Mouse (Mus musculus) forelimb bud, embryonic 11.5 days (tissue): Measurements from ENCODE around the gene Rmdn2.

Experiments used
- DNase-seq: peaks from one replicate; pipeline ENCODE4 v3.0.0-alpha.2; 2012; ENCODE audit warnings: low read depth, low spot score

The Rmdn2 gene

DNA sequence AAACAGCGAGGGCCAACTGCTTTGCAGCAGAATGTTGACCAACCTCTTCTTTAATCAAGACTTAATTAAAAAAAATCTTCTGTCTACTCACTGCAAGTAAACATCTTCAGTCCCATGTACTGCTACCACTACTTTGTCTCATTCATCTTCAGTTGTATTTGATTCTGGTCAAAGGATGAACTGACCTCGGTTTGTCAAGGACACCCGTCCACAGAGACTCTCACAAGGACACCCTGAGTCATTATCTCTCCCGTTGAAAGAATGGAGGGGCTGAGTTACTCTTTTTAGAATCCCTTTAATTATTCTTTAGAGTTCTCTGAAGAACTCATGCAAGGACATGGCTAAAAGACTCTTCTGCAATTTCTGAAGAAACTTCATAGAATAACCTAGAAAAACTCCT, at the start of gene Rmdn2:
Rmdn2 (plus strand) TSS at position 319 of the 400 bp plus-strand sequence.
- no peak for DNase-seq

DNA sequence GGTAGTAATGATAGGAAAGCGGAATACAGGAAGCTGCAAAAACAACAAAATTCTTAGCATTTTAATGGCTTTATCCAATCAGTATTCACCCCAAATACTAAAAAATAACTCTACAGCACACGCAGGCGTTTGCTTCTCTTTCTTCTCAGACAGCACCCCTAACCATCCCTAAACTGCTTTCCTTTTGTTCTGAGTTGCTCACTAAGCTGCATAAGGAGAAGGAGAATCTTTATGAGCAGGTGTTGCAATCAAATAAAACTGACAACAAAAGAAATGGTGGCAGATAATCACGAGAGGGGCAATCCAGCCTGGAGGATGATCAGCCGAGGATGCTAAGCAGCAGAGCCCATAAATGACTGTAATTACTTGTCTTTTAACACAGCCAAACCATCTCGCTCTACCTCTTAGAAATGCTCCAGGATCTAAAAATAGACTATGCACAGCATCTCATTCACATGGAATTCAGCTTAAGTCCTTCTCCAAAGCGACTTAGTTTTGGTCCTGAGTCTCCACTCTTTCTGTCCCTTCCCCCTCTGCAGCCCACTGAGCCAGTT, 48.5 kb upstream of the Rmdn2 start:
- no peak for DNase-seq

DNA sequence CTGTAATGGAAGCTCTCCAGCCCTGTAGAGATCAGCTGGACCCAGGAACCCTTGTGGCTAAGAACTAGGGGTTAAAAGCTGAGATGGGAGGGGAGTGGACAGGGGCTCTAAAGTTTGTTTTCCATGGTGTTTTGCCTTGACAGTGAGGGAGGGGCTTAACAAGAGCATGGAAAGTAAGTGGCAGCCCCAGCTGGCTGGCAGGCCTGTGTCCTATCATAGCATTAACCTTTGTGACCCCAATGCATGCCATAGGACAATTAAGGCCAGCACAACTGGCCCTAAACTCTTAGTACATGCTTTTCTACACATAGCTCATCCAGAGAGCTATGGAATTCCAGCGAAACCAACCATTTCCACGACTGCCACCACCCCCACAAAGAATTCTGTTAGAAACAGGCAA, 47.9 kb upstream of the Rmdn2 start:
- no peak for DNase-seq

DNA sequence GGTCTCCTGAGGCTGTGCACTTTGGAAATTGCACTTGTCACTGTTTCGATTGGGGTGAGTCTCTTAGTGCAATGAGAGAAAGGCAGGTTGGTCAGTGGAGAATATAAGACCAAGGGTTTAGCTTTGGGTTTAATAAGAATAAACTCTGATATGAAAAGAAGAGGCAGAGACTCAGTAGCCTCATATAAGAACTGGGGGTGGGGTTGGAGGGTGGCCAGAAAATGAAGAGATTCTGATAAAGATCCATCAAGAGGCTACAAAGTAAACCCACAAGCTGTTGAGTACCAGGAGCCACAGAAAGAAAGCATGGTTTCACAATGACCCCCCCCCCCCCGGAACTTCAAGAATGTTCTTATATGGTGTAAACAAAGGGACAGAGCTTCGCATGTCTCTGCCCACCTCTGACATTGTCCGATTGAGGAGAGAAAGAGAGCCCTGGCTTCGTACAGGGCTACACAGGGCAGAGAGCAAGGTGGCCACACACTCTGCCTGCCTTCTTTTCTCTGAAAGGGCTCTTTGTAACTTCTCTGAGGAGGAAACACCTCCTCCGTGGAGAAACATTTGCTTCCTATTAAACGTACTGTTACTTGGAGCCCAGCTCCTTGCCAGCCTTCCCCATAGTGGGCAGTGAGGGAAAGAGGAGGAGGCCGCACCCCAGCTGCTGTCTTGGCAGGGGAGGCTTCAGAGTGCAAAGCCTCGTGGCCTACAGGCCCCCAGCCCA, 46.3 kb upstream of the Rmdn2 start:
- DNase-seq, result peak; percentile 43

DNA sequence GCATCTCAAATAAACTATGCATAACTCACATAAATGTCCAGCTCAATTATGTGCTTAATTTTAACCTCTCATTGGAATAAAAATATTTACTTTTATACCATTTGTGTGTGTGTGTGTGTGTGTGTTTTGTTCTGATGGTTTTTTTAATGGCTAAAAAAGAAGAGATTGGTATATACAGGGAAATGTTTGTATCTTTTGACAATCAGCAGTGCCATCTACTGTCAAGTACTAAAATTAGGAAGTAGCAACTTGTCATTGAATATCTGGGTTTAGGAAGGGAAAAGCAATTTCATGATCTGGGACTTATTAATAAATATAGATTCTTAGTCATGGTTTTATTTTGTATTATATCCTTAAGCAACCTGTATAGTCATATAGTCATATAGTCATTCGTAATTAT, 43.3 kb upstream of the Rmdn2 start:
- no peak for DNase-seq

DNA sequence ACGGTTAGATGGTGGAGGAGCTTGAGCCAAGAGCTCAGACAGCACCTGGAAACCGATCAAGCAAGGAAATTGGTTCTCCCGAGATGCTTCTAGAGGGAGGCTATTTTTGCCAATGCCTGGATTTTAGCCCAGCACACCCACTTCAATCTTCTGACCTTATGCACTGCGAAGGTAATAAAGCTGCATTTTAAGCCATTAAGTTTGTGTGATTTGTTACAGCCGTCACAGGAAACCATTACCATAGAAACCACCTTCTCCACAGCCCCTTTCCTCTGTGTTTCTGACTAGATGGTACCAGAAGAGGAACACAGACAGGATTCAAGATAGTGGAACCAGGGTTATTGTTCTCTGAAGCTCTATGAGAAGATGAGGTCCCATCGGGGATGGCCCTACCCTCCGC, 33.3 kb upstream of the Rmdn2 start:
- peak; percentile 31 for DNase-seq

DNA sequence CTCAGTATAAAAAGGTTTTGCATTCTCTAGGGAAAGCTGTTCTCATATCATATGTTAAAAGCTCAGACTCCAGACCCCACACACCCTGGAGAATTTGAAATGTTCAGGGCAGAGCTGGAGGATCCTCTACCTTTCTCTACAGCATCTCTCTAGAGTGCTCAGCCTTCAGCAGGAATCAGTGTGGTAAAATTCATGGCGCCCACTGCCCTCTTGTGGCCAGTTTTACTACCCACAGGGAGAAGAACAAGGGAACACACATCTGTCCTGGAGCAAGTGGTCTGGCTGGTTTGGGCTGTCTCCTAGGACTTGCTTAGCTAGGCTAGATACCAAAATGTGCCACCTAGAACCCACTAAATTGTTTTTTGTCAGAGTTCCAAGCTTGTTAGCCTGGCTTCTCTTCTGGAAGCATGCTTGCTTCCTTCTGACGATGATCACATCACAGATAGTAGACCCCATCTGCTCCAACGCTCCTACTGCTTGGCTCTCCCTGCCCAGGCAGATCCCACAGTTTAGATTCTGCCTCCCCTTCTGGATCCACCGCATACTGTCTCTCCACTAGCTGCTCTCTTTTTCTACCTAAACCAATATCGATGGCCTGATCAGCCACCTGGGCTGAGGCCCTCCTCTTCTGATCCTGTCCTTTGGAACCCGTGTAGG, 31.3 kb upstream of the Rmdn2 start:
- DNase-seq, result peak; percentile 80

DNA sequence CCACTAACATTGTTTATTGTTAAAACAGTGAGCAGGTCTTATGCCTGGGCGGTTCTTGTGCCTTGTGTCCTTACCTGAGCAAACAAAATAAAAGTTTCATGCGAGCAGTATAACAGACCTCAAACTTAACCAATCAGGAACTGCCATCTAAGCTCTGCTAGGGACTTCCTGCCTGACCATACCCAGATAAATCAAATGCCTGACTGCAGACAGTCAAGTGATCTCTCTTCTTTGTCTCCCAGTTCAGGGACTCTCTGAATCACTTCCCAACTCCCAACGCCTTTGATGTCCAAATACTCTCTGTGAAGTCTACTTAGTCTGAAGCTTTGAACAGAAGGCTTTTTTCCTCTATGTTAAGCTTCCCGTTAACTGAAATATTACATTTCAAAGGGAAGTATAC, 28.2 kb upstream of the Rmdn2 start:
- no peak for DNase-seq

DNA sequence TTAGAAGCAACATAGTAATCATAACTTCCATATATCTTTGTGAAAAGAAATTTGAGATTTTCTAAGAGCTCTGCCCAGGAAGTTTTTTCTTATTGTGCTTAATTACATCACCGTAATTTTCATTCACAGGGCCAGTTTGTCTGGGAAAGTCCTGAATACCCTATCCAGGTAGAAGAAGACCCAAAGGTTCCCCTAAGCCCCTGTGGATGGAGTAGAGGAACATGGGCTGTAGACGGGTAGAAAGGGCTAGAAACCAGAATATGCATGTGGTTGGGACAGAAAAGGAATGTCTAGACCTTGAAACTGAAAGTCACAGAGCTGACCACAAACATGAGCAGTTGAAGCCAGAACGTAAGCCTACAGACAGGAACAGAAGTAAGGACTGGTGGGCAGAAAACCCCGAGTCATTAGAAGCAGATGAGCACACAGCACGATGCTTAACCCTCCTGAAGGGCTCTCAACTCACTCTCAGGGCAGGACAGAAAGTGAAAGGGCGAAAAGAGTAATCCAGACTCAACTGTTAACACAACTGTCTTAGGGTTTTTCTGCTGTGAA, 27.3 kb upstream of the Rmdn2 start:
- DNase-seq, result no peak

DNA sequence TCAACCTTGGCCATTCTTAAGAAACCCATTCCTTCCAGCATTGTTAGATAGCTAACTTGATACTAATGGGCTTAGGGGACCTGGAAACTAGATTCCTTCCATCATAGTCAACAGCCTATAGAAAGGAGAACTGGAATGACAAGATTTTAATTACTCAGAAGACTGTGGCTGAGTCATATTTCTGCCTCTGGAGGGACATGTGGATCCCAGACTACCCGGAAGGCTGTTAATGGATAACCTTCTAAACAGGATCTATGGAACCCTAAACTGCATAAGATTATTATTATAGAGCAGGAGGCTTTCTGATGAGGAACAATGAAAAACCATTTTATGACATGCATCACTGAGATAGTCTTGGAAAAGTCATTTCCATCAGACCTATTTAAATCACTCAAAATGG, 21.8 kb upstream of the Rmdn2 start:
- DNase-seq, result no peak

DNA sequence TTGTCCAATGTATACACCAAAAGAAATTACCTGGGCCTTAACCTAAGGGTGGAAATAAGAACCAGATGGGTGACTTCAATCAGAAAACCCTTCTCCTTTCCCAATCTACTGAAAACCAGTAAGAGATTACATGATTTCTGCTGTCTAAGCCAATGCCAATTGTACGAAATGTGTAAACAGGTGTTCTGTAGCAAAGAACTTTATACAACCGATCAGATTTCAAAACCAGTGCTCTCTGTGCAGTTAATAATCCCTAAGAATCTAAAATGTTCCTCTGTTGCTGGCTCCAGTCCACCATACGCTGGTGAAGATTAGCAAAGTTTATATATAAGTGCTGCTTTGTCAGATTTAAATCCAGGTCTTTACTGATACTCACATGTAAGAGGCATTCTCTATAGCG, 15.7 kb upstream of the Rmdn2 start:
- DNase-seq, result no peak

DNA sequence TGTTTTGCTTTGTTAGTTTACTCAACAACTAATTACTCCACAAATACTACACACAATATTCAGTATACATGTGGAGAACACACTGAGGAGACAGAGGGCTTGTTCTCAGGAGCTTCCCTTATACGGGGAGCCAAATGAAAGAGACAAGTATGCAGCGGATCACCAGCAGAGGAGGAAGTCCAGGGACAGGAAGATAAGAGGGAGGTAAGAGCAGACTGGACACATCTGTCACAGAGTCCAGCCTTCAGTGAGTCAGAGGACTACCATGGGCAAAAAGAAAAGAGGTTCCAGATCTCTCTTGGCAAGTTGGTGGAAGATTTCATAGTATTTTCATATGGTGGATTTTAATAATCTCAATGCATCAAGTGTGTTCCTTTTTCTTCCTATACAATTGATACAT, 13.5 kb upstream of the Rmdn2 start:
- DNase-seq, result no peak

DNA sequence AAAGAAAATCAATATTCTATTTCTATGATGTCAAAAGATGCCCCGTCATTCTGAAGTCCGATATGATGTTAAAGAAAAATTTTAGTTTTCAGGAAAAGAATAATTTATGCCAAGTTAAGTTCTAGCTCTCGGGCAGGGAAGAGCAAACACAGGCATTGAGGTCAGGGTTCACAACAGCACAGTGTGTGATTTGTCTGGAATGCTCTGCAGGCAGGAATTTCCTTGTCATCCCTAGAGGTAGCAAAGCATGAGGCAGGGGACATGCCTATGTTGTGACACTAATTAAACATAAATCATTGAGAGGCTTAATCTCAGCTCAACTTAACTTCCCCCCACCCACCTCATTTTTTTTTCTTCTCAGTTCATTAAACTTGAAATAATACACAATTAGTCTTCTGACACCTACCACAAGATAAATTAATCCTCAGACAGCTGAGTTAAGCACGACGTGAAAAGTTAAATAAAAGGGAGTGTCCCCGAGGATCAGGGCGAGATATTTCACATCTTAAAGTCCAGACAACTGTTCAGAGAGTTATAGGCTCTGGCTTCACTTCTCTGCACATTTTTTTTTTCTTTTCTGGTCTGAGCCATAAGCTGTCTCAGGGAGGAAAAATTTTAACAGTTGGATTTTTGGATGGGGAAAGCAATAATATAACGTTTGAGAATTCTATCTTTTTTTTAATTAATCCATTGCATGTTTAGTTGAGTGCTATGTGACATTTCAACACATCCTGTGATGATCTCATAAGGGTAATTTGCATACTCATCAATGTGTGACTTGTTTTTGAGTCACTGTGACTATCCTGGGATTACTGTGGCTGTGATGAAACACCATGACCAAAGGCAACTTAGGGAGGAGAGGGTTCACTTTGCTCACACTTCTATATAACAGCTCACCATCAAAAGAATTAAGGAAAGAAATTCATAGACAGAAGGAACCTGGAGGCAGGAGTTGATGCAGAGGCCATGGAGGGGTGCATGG, 12.8 kb upstream of the Rmdn2 start:
- no peak for DNase-seq

DNA sequence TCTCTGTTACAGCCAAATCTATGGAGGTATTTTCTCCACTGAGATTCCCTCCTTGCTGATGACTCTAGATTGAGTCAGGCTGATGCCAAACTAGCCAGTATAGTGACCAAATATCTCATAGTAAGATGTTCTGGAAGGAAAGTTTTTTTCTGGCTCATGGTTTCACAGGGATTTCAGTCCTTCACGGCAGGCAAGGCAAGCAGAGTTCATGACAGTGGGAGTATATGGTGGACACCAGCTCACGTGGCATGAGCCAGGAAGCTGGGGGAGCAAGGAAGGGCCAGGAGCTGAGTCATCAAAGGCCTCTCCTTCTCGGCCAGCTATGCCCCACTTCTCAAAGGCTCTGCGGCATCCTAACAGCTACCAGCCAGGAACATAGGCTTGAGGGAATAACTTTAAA, 11.6 kb upstream of the Rmdn2 start:
- no peak for DNase-seq

DNA sequence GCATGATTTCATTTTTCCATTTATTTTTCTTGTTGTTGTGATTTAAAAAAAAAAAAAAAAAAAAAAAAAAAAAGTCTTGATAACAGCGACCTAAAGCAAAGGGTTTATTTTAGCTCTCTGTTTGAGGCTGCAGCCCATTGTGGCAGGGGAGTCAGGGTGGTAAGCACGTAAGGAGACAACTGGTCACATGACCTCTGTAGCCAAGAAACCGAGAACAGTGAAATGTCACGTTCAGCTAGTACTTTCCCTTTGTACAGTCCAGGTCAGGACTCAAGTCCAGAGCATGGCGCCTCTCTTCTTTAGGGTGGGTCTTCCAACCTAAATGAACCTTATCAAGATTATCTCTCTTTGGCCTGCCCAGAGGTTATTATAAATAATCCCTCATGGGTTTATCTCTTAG, 9.3 kb upstream of the Rmdn2 start:
- no peak for DNase-seq

DNA sequence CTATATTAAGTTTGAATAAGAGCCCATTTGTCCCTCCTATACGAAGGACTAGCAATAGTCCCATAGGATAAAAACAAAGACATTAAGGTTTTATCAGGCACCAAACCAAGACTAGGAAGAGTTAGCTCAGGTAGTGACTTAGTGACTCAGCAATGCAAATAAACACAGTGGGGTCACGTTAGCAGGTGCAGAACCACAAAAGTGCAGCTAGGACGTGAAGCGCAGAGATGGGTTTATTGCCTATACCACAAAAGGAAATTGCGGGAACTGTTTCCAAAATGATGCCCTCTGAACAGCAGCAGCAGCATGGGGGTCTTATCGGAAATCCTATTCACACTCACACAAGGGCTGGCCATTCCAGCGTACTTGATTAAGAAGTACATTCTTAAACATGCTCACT, 8.2 kb upstream of the Rmdn2 start:
- no peak for DNase-seq

DNA sequence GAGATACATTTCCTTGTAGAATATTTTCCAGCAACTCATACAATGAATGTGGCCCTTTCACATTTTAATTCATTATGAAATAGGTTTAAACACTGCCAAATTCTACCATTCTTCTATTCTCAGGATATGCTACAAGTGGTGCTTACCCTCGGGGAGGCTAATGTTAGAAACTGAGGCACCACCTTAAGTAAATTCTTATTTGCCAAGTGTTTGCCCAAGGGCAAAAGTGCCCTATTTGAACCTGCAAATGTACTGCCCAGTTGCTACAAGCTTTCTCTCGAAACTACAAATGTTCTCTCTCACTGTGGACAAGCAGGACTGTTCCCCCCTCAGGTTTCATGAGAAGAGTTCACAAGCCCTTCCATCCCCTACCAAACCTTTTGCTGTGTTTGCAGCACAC, 5.9 kb upstream of the Rmdn2 start:
- DNase-seq, result no peak

DNA sequence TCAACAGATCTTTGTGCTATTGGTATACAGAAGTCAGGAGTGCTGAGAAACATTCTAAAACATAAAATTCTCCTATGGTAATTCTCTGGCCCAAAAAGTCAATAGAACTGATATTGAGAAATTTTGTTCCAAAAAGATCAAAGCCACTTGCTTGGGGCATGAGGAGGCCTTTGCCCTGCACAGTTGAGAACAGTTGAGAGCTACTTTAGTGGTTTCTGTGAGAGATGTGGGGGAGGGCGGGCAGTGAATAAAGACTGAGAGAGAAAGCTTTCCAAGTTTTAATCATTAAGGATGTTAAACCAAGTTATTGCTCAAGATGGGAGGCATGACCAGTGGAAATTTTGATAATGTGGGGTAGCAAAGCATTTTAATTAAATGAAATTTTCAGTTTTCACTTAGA, 2.0 kb upstream of the Rmdn2 start:
- DNase-seq, result no peak

DNA sequence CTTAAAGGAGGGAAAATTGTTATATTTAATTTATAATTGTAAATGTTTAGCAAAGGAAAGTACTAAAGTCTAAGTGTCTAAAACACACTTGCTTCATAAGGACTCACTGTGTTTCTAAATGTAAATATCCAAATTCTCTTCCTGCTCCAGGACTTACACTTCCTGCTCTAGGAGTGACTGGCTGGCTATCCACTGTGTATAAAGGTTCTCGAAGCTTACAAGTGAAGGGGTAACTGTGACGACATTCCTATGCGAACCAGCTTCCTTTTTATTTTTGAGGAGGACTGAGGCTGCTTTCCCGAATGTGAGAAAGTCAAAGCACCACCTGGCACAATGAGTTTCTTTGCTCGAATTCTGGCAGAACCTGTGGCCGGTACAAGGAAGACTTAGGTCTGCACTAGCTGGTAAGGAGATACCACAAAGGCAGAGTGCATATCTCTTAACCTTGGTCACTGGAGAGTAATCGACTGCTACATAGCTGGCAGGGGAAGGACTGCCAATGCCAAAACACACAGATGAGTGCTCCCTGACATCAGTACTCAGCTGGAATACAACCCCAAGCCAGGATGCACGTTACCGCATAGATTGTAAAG, 1.4 kb upstream of the Rmdn2 start:
- no peak for DNase-seq

DNA sequence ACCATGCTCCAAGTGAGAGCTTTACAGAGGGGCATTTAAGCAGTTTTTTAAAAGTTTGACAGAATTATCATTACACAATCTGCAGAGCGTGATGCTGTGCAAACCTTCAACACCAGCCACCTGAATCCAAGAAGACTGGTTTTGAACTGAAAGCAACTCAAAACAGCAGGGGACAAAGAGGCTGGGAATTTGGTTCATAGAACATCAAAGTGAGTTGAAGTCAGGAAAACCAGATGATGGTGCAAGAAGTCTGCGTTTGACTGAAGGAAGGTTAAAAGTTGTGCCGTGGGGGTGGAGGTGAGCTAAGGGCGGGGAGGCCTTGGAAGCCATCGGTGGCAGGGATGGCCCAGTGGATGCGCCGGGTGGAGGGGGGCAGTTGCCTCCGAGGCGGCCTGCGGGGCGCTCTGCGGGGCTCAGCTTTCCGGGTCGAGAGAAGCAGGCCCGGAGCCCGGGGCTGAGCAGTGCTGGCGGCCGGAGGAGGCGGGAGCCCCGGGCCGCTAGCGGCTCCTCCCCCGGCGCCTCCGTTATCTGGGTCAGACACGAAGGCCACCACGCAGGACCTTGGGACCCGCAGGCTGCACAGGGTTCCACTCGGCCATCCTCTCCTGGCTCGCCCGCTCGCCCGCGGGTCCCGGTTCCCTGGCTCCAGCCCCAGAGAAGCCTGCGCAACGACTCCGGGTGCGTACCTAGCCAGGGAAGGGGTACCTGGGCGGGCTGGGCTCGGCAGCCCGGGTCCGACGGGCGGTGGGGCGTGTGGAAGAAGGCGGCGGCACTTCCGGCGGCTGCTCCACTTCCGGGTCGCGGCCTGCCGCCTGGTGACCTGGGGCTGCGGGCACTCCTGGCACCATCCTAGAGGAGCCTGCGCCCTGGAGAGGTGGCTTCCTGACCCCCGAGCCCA, 3.3 kb downstream of the Rmdn2 start:
- peak; percentile 48 for DNase-seq
